Mouse (Mus musculus) 3T3-L1 (cell line): ENCODE measurements at regions not wholly inside any gene's neighbourhood (a gene's known extent, or its start where the extent isn't known, plus 50 kb on each side); places are given as distances from the start of the nearest gene placed in this dataset.

Experiments used
- DNase-seq: peaks from one replicate; pipeline ENCODE4 v3.0.0-alpha.2; 2015; ENCODE audit warnings: low read depth, low spot score

- DNase-seq: no peak
Measured at GRCm38 (mm10) chr16:19834128-19834527, 74.1 kb downstream of the B3gnt5 start.

GRCm38 (mm10) chr16:19834750-19835149, 74.7 kb downstream of the B3gnt5 start:
- DNase-seq: no peak

- DNase-seq: no peak
Measured at GRCm38 (mm10) chr16:19839831-19840230, 79.8 kb downstream of the B3gnt5 start.

- DNase-seq: no peak
Measured at GRCm38 (mm10) chr16:19842346-19843025, 82.5 kb downstream of the B3gnt5 start.

GRCm38 (mm10) chr16:19843738-19844137, 83.7 kb downstream of the B3gnt5 start:
- no peak for DNase-seq

GRCm38 (mm10) chr16:19848395-19848794, 88.4 kb downstream of the B3gnt5 start:
- peak; percentile 22 for DNase-seq

GRCm38 (mm10) chr16:19865306-19865705, 105.3 kb downstream of the B3gnt5 start:
- no peak for DNase-seq

GRCm38 (mm10) chr16:19865931-19866330, 105.9 kb downstream of the B3gnt5 start:
- no peak for DNase-seq

- no peak for DNase-seq
Measured at GRCm38 (mm10) chr16:19869425-19869824, 109.4 kb downstream of the B3gnt5 start.

- no peak for DNase-seq
Measured at GRCm38 (mm10) chr16:19876861-19877554, 105.8 kb downstream of the Klhl6 start.

GRCm38 (mm10) chr16:19882961-19883360, 99.9 kb downstream of the Klhl6 start:
- no peak for DNase-seq

- no peak for DNase-seq
Measured at GRCm38 (mm10) chr16:19883776-19884513, 98.9 kb downstream of the Klhl6 start.

- no peak for DNase-seq
Measured at GRCm38 (mm10) chr16:19884535-19884934, 98.3 kb downstream of the Klhl6 start.

GRCm38 (mm10) chr16:19886596-19886995, 96.2 kb downstream of the Klhl6 start:
- no peak for DNase-seq

GRCm38 (mm10) chr16:19889576-19889975, 93.3 kb downstream of the Klhl6 start:
- DNase-seq: no peak

- no peak for DNase-seq
Measured at GRCm38 (mm10) chr16:19891441-19891840, 91.4 kb downstream of the Klhl6 start.

- DNase-seq: no peak
Measured at GRCm38 (mm10) chr16:19894435-19894994, 88.3 kb downstream of the Klhl6 start.
